Mouse (Mus musculus): ENCODE results near the gene Tamm41. TPM values are rescaled to one million over a fixed set of nuclear protein-coding genes. Genes with fewer than 3 reads are reported as not detected.

Tamm41 gene
- total RNA-seq, 2 experiments from 2014 or later, result 11.9 to 16.4 TPM

Other genes with a start within 250 kb of the Tamm41 start
- gene Vgll4, start 67.9 kb downstream of the Tamm41 start, total RNA-seq (2021), result 10 to 100 TPM; 23.5 to 31.8 TPM
- 1 to 10 TPM; 3.1 to 3.4 TPM for gene Syn2, start 97.0 kb upstream of the Tamm41 start, total RNA-seq (2021)
- not detected for gene Gm17482, start 189.5 kb upstream of the Tamm41 start, total RNA-seq (2021)
- gene Timp4, start 214.3 kb upstream of the Tamm41 start, total RNA-seq (2021), result 1 to 10 TPM; 2.0 to 7.1 TPM